Mouse (Mus musculus): ENCODE results near the gene Wfdc5. TPM values are rescaled to one million over a fixed set of nuclear protein-coding genes. Genes with fewer than 3 reads are reported as not detected.
A peak's percentile ranks its signal among the peaks of the same experiment; 100 is the strongest.

The Wfdc5 gene
- polyA plus RNA-seq, 1 experiment from 2014 or later, result 0.18 TPM

- Histone ChIP-seq H3K9me3 (ENCODE audit: low read length) (no peaks in the 10 kb centered on the region), H3K4me3 (ENCODE audit: low read depth, low read length) (no peak overlapping the region), H3K27me3 (replicated peaks; ENCODE audit: insufficient read depth, low read length) (no peaks in the 10 kb centered on the region), H3K9ac (replicated peaks; ENCODE audit: low read depth) (no peak overlapping the region), H3K4me2 (replicated peaks; ENCODE audit: low read depth, low read length) (no peak overlapping the region), H3K36me3 (ENCODE audit: insufficient read depth, low read length) (no peaks in the 10 kb centered on the region; the same call in 1 of the 2 replicates), H3K4me1 (ENCODE audit: insufficient read depth, low read depth, low read length) (no peaks in the 10 kb centered on the region), H3K27ac (ENCODE audit: low read length) (no peak overlapping the region; the same call in 1 of the 2 replicates)
- TF ChIP-seq EP300 (IDR thresholded peaks at IDR 0.05) (no peak), CTCF (IDR thresholded peaks at IDR 0.05) (no peak)
- 95% methylated on average over 12 of the region's 12 CpGs for WGBS
- no peak for ATAC-seq
- no peak for DNase-seq (ENCODE audit: low spot score)
These were observed 53.7 kb downstream of the Wfdc5 start for GRCm38 (mm10) chr2:164128576-164129411.

- Histone ChIP-seq H3K9ac (replicated peaks; ENCODE audit: low read depth) (no peak overlapping the region), H3K9me3 (ENCODE audit: low read length) (no peaks in the 10 kb centered on the region), H3K4me1 (ENCODE audit: insufficient read depth, low read depth, low read length) (no peaks in the 10 kb centered on the region), H3K27me3 (replicated peaks; ENCODE audit: insufficient read depth, low read length) (no peaks in the 10 kb centered on the region), H3K4me2 (replicated peaks; ENCODE audit: low read depth, low read length) (no peak overlapping the region), H3K4me3 (ENCODE audit: low read depth, low read length) (no peak overlapping the region), H3K36me3 (ENCODE audit: insufficient read depth, low read length) (no peaks in the 10 kb centered on the region; the same call in 1 of the 2 replicates), H3K27ac (ENCODE audit: low read length) (no peak overlapping the region)
- DNase-seq (ENCODE audit: low spot score) (no peak), ATAC-seq (no peak)
- TF ChIP-seq EP300 (IDR thresholded peaks at IDR 0.05) (no peak), CTCF (IDR thresholded peaks at IDR 0.05) (no peak)
- WGBS, result 77% methylated on average over 2 of the region's 2 CpGs
These were observed 55.2 kb downstream of the Wfdc5 start for GRCm38 (mm10) chr2:164127297-164127696.

GRCm38 (mm10) chr2:164126533-164126955 is 56.0 kb downstream of the Wfdc5 start:
- WGBS, result 70% methylated on average over 13 of the region's 13 CpGs
- ATAC-seq (peak; percentile 17), DNase-seq (ENCODE audit: low spot score) (peak; percentile 55)
- no peak overlapping the region for H3K27ac ChIP-seq (ENCODE audit: low read length)
- no peak overlapping the region for H3K4me2 ChIP-seq (replicated peaks; ENCODE audit: low read depth, low read length)
- TF ChIP-seq CTCF (IDR thresholded peaks at IDR 0.05) (peak; percentile 70), EP300 (IDR thresholded peaks at IDR 0.05) (no peak)
- no peaks in the 10 kb centered on the region for H3K4me1 ChIP-seq (ENCODE audit: insufficient read depth, low read depth, low read length)
- H3K9ac ChIP-seq (replicated peaks; ENCODE audit: low read depth), result no peak overlapping the region
- no peak overlapping the region for H3K4me3 ChIP-seq (ENCODE audit: low read depth, low read length)
- no peaks in the 10 kb centered on the region for H3K36me3 ChIP-seq (ENCODE audit: insufficient read depth, low read length)
- H3K27me3 ChIP-seq (replicated peaks; ENCODE audit: insufficient read depth, low read length), result no peaks in the 10 kb centered on the region
- no peaks in the 10 kb centered on the region for H3K9me3 ChIP-seq (ENCODE audit: low read length)

Other genes starting within 250 kb of the Wfdc5 start
- gene Ywhab, start 187.8 kb downstream of the Wfdc5 start, polyA plus RNA-seq (2015; fragmentation: Nextera tagmentation; extraction: Ambion mirVana), result 263 and 295 TPM in 2 replicates
- 0.36 and 0.60 TPM in 2 replicates for gene Pabpc1l, start 157.3 kb downstream of the Wfdc5 start, polyA plus RNA-seq (2015; fragmentation: Nextera tagmentation; extraction: Ambion mirVana)
- gene Stk4, start 112.4 kb downstream of the Wfdc5 start, polyA plus RNA-seq (2015; fragmentation: Nextera tagmentation; extraction: Ambion mirVana), result 26.3 and 27.0 TPM in 2 replicates
- 27.2 and 30.3 TPM in 2 replicates for gene Tomm34, start 111.6 kb downstream of the Wfdc5 start, polyA plus RNA-seq (2015; fragmentation: Nextera tagmentation; extraction: Ambion mirVana)
- not detected in 2 replicates for gene Kcns1, start 11.6 kb downstream of the Wfdc5 start, polyA plus RNA-seq (2015; fragmentation: Nextera tagmentation; extraction: Ambion mirVana)
- gene Wfdc12, start 7.9 kb upstream of the Wfdc5 start, polyA plus RNA-seq (2015; fragmentation: Nextera tagmentation; extraction: Ambion mirVana), result 0.26 TPM in 1 of 2 replicates, not detected in the other
- gene Wfdc15a, start 17.4 kb upstream of the Wfdc5 start, polyA plus RNA-seq (2015; fragmentation: Nextera tagmentation; extraction: Ambion mirVana), result not detected in 2 replicates
- gene Wfdc15b, start 38.9 kb upstream of the Wfdc5 start, polyA plus RNA-seq (2015; fragmentation: Nextera tagmentation; extraction: Ambion mirVana), result not detected in 2 replicates
- not detected in 2 replicates for gene Svs2, start 55.7 kb upstream of the Wfdc5 start, polyA plus RNA-seq (2015; fragmentation: Nextera tagmentation; extraction: Ambion mirVana)
- gene Svs3b, start 73.9 kb upstream of the Wfdc5 start, polyA plus RNA-seq (2015; fragmentation: Nextera tagmentation; extraction: Ambion mirVana), result not detected in 2 replicates
- gene Svs4, start 95.7 kb upstream of the Wfdc5 start, polyA plus RNA-seq (2015; fragmentation: Nextera tagmentation; extraction: Ambion mirVana), result not detected in 2 replicates
- not detected in 2 replicates for gene Svs3a, start 106.5 kb upstream of the Wfdc5 start, polyA plus RNA-seq (2015; fragmentation: Nextera tagmentation; extraction: Ambion mirVana)
- gene Svs6, start 134.0 kb upstream of the Wfdc5 start, polyA plus RNA-seq (2015; fragmentation: Nextera tagmentation; extraction: Ambion mirVana), result not detected in 2 replicates
- not detected in 2 replicates for gene Svs5, start 150.0 kb upstream of the Wfdc5 start, polyA plus RNA-seq (2015; fragmentation: Nextera tagmentation; extraction: Ambion mirVana)
- 79.5 and 106 TPM in 2 replicates for gene Slpi, start 206.4 kb upstream of the Wfdc5 start, polyA plus RNA-seq (2015; fragmentation: Nextera tagmentation; extraction: Ambion mirVana)
- 29.7 and 42.6 TPM in 2 replicates for gene Rbpjl, start 220.4 kb upstream of the Wfdc5 start, polyA plus RNA-seq (2015; fragmentation: Nextera tagmentation; extraction: Ambion mirVana)
- gene Matn4, start 222.4 kb upstream of the Wfdc5 start, polyA plus RNA-seq (2015; fragmentation: Nextera tagmentation; extraction: Ambion mirVana), result 71.4 and 81.2 TPM in 2 replicates

Measured in lung, postnatal 0 days (tissue).